Mouse (Mus musculus): ENCODE results near the gene Cfap58.

GRCm38 (mm10) chr19:47905603-47906002 lies 31.9 kb upstream of the Cfap58 start:
- TF ChIP-seq POLR2A (IDR thresholded peaks at IDR 0.05; ENCODE audit: control insufficient read depth, extremely low read depth, insufficient read depth, low read length, poor library complexity) (no peak), CTCF (IDR thresholded peaks at IDR 0.05; ENCODE audit: borderline replicate concordance, control insufficient read depth, extremely low read depth, insufficient read depth, low read length, poor library complexity) (no peak)

Data from thymus, adult 2 months (tissue).